Mouse (Mus musculus): Measurements from ENCODE around the gene 1700025G04Rik.

GRCm38 (mm10) chr1:152039588-152039987 is 50.3 kb downstream of the 1700025G04Rik start:
- TF ChIP-seq CTCF (conservative IDR thresholded peaks at IDR 0.05; ENCODE audit: insufficient read depth, insufficient read length, low read depth, low read length) (no peak), POLR2A (IDR thresholded peaks at IDR 0.05; ENCODE audit: low read depth, low read length) (no peak)
